Mouse (Mus musculus) left cerebral cortex, postnatal 4 days (tissue): ENCODE results near the gene Galp. TPM values are rescaled to one million over a fixed set of nuclear protein-coding genes. Genes with fewer than 3 reads are reported as not detected.
"Not testable (repeated sequence)": the region's sequence is repeated elsewhere in the genome, so short reads cannot be mapped to it uniquely, and the experiment has no call there.

Source experiments
- DNase-seq: peaks from one replicate; pipeline ENCODE4 v3.0.0-alpha.2; 2022
- intact Hi-C: fragments of 180-260 bp; cut with DNase I; formaldehyde crosslinking; loops from one replicate; pipeline ENCODE4 v1.15.1; 2025
- total RNA-seq, 2 experiments: library from RNA; stranded (reverse); gene quantifications; 2 replicates each; pipeline ENCODE4 v1.2.3; 2021

Galp gene
- total RNA-seq, 2 experiments from 2014 or later: not detected

GRCm38 (mm10) chr7:6252410-6252809 lies 55.5 kb downstream of the Galp start, which contains the start of gene Epp13:
TSS of gene Epp13 (plus strand) at chr7:6252710.
- intact Hi-C loops: no loop called here
- no peak for DNase-seq

- no peak for DNase-seq
- intact Hi-C loops: no loop called here
These were observed 57.6 kb downstream of the Galp start for GRCm38 (mm10) chr7:6254451-6254850.

GRCm38 (mm10) chr7:6257386-6257785 lies 60.5 kb downstream of the Galp start:
- DNase-seq: no peak
- intact Hi-C loops: no loop called here

- intact Hi-C loops: no loop called here
- DNase-seq: no peak
These were observed 61.6 kb downstream of the Galp start for GRCm38 (mm10) chr7:6258232-6259220.

GRCm38 (mm10) chr7:6260004-6260403 lies 63.1 kb downstream of the Galp start:
- intact Hi-C loops, DNase-seq: not testable (repeated sequence)

GRCm38 (mm10) chr7:6262120-6262519 lies 65.2 kb downstream of the Galp start:
- intact Hi-C loops: no loop called here
- DNase-seq: no peak

- DNase-seq: no peak
- intact Hi-C loops: no loop called here
These were observed 66.1 kb downstream of the Galp start for GRCm38 (mm10) chr7:6262984-6263383.

- peak; percentile 13 for DNase-seq
- intact Hi-C loops: no loop called here
These were observed 68.8 kb downstream of the Galp start for GRCm38 (mm10) chr7:6265695-6266094.

Other genes starting within 250 kb of the Galp start
- not detected for gene Vmn1r65, start 186.1 kb upstream of the Galp start, total RNA-seq
- not detected for gene Nlrp4c, start 151.9 kb upstream of the Galp start, total RNA-seq
- gene Zfp787, start 41.1 kb upstream of the Galp start, total RNA-seq: 10 to 100 TPM; 35.1 to 36.1 TPM
- gene Zfp444, start 24.9 kb upstream of the Galp start, total RNA-seq: 10 to 100 TPM; 66.3 to 68.0 TPM
- gene Zscan5b, start 25.2 kb downstream of the Galp start, total RNA-seq: not detected
- gene Epp13, start 55.6 kb downstream of the Galp start, total RNA-seq: not detected
- gene Zfp667, start 89.5 kb downstream of the Galp start, total RNA-seq: 10 to 100 TPM; 10.1 to 12.2 TPM
- gene Zfp583, start 134.2 kb downstream of the Galp start, total RNA-seq: 10 to 100 TPM; 14.9 to 17.2 TPM
- gene Gm3854, start 146.7 kb downstream of the Galp start, total RNA-seq: 1 to 10 TPM; 7.6 to 9.4 TPM
- gene Zfp78, start 166.2 kb downstream of the Galp start, total RNA-seq: 1 to 10 TPM; 4.3 to 5.6 TPM
- 10 to 100 TPM; 17.7 to 18.0 TPM for gene Zfp28, start 186.2 kb downstream of the Galp start, total RNA-seq
- gene Smim17, start 201.6 kb downstream of the Galp start, total RNA-seq: 10 to 100 TPM; 12.2 to 16.6 TPM
- under 1 TPM; 0.44 to 0.56 TPM for gene Gm20715, start 213.2 kb downstream of the Galp start, total RNA-seq
- gene Olfr1344, start 241.6 kb downstream of the Galp start, total RNA-seq: under 1 TPM in 1 of 2 experiments, not detected in 1; 0.54 TPM